ENCODE assay signal across 17 mouse cellular contexts in genomic region chr13:54680184-54680853, GRCm38 (mm10). TPM values are rescaled to one million over a fixed set of nuclear protein-coding genes. Genes with fewer than 3 reads are reported as not detected.
DNase-seq lines count a peak whose midpoint lies in the region; ATAC-seq and TF ChIP-seq lines count a peak whose summit lies in the region.
"Had no signal": no experiment of that assay in that cellular context is flagged by ENCODE, and none has a peak within 500 bp of the region (broad histone marks: within the 10 kb centered on the region; RNA-seq: fewer than 3 reads in every experiment).

No protein-coding gene starts in this region.

- intact Hi-C loops in heart, adult 2 months (cut with DNase I): no loop called here

- no peak for TF ChIP-seq POLR2A in heart, adult 2 months (IDR thresholded peaks at IDR 0.05; ENCODE audit: insufficient read depth, low read depth, low read length)

- peak overlapping the region; percentile 52; the same call in 1 of the 2 replicates for H3K27ac ChIP-seq in heart, embryonic 10.5 days
- no peak overlapping the region for H3K27ac ChIP-seq in heart, adult 2 months
- peak overlapping the region; percentile 91 for H3K27ac ChIP-seq in liver, embryonic 16.5 days (ENCODE audit: low read length)
- H3K27ac ChIP-seq in midbrain, embryonic 13.5 days: no peak overlapping the region
- no peak overlapping the region for H3K27ac ChIP-seq in hindbrain, embryonic 12.5 days
- H3K27ac ChIP-seq: hindbrain, embryonic 13.5 days; neural tube, embryonic 12.5 days had no signal

- TF ChIP-seq EP300 in heart, adult 2 months (IDR thresholded peaks at IDR 0.05; ENCODE audit: insufficient read depth, low read depth, low read length): no peak

- peaks cover 65% of the 10 kb centered on the region for H3K36me3 ChIP-seq in heart, embryonic 10.5 days
- H3K36me3 ChIP-seq in heart, adult 2 months (ENCODE audit: control insufficient read depth, insufficient read depth, low read length): no peaks in the 10 kb centered on the region
- H3K36me3 ChIP-seq in E14TG2a.4 (ENCODE audit: insufficient read depth, low read length): peaks cover 76% of the 10 kb centered on the region
- peaks cover 35% of the 10 kb centered on the region for H3K36me3 ChIP-seq in liver, embryonic 16.5 days (ENCODE audit: control insufficient read depth, insufficient read depth)
- peaks cover 58% of the 10 kb centered on the region for H3K36me3 ChIP-seq in midbrain, embryonic 13.5 days
- peaks cover 64% of the 10 kb centered on the region for H3K36me3 ChIP-seq in hindbrain, embryonic 12.5 days

- H3K4me1 ChIP-seq in heart, embryonic 10.5 days: peaks cover 28% of the 10 kb centered on the region
- H3K4me1 ChIP-seq in heart, adult 2 months (ENCODE audit: control insufficient read depth, insufficient read depth, low read length): peaks cover 6% of the 10 kb centered on the region
- peaks cover 78% of the 10 kb centered on the region for H3K4me1 ChIP-seq in E14TG2a.4 (replicated peaks; ENCODE audit: low read depth, low read length)
- peaks cover 36% of the 10 kb centered on the region for H3K4me1 ChIP-seq in liver, embryonic 16.5 days (ENCODE audit: control insufficient read depth, low read depth, low read length)
- H3K4me1 ChIP-seq in midbrain, embryonic 13.5 days (replicated peaks): peaks cover 16% of the 10 kb centered on the region
- peaks cover 19% of the 10 kb centered on the region for H3K4me1 ChIP-seq in hindbrain, embryonic 12.5 days

- H3K79me2 ChIP-seq in heart, adult 2 months (replicated peaks; ENCODE audit: control insufficient read depth, insufficient read depth, low read length): no peaks in the 10 kb centered on the region

- DNase-seq in heart, embryonic 10.5 days (ENCODE audit: low spot score): peak; percentile 89
- DNase-seq in heart, adult 2 months: no peak
- no peak for DNase-seq in cerebellum, postnatal 4 days (ENCODE audit: low spot score in 2 of 2)
- DNase-seq: adrenal gland, postnatal 36 days; cerebellum, adult 9-11 months; heart, adult 18-20 months had no signal

- H3K9me3 ChIP-seq in heart, embryonic 10.5 days: no peaks in the 10 kb centered on the region
- H3K9me3 ChIP-seq in E14TG2a.4 (ENCODE audit: low read length): no peaks in the 10 kb centered on the region
- H3K9me3 ChIP-seq in liver, embryonic 16.5 days (replicated peaks; ENCODE audit: control insufficient read depth, low read length): no peaks in the 10 kb centered on the region
- H3K9me3 ChIP-seq in midbrain, embryonic 13.5 days: no peaks in the 10 kb centered on the region
- no peaks in the 10 kb centered on the region for H3K9me3 ChIP-seq in hindbrain, embryonic 12.5 days (replicated peaks)
- H3K9me3 ChIP-seq: G1E; hindbrain, embryonic 13.5 days; neural tube, embryonic 12.5 days had no signal

- ATAC-seq in common myeloid progenitor, adult 5-6 weeks (replicated peaks; ENCODE audit: low read depth, poor library complexity, severe bottlenecking): 0 out of 2 replicates have a peak, but pooled peaks have one; percentile 26
- ATAC-seq in liver, embryonic 16.5 days (ENCODE audit: low read depth): peak; percentile 97
- ATAC-seq in midbrain, embryonic 13.5 days: no peak
- no peak for ATAC-seq in hindbrain, embryonic 12.5 days (ENCODE audit: low FRiP score)

- H3K9ac ChIP-seq in heart, adult 2 months (ENCODE audit: low read depth, low read length): no peak overlapping the region
- peak overlapping the region; percentile 61 for H3K9ac ChIP-seq in liver, embryonic 16.5 days (ENCODE audit: low read depth, low read length)
- no peak overlapping the region for H3K9ac ChIP-seq in midbrain, embryonic 13.5 days (replicated peaks)
- no peak overlapping the region for H3K9ac ChIP-seq in hindbrain, embryonic 12.5 days
- H3K9ac ChIP-seq: hindbrain, embryonic 13.5 days; neural tube, embryonic 12.5 days had no signal

- no peak for TF ChIP-seq CTCF in heart, adult 2 months (IDR thresholded peaks at IDR 0.05)
- no peak for TF ChIP-seq CTCF in E14TG2a.4 (conservative IDR thresholded peaks at IDR 0.05; ENCODE audit: low read length)

- H3K4me3 ChIP-seq in heart, embryonic 10.5 days: 0 out of 2 replicates have a peak overlapping the region, but pooled peaks have one; percentile 9
- no peak overlapping the region for H3K4me3 ChIP-seq in heart, adult 2 months
- H3K4me3 ChIP-seq in E14TG2a.4 (replicated peaks; ENCODE audit: low read length): peak overlapping the region; percentile 46; the same call in 1 of the 2 replicates
- H3K4me3 ChIP-seq in liver, embryonic 16.5 days (ENCODE audit: low read depth, low read length): peak overlapping the region; percentile 50
- no peak overlapping the region for H3K4me3 ChIP-seq in midbrain, embryonic 13.5 days (replicated peaks)
- H3K4me3 ChIP-seq in hindbrain, embryonic 12.5 days: no peak overlapping the region
- H3K4me3 ChIP-seq: hindbrain, embryonic 13.5 days; neural tube, embryonic 12.5 days had no signal

- no peaks in the 10 kb centered on the region for H3K27me3 ChIP-seq in heart, embryonic 10.5 days (ENCODE audit: insufficient read depth, poor library complexity, severe bottlenecking)
- no peaks in the 10 kb centered on the region for H3K27me3 ChIP-seq in heart, adult 2 months (ENCODE audit: control insufficient read depth, insufficient read depth, low read length)
- H3K27me3 ChIP-seq in E14TG2a.4 (ENCODE audit: insufficient read depth, low read length): no peaks in the 10 kb centered on the region
- no peaks in the 10 kb centered on the region for H3K27me3 ChIP-seq in liver, embryonic 16.5 days (ENCODE audit: control insufficient read depth, insufficient read depth, low read depth, low read length)
- H3K27me3 ChIP-seq in midbrain, embryonic 13.5 days: no peaks in the 10 kb centered on the region
- no peaks in the 10 kb centered on the region for H3K27me3 ChIP-seq in hindbrain, embryonic 12.5 days
- H3K27me3 ChIP-seq: hindbrain, embryonic 13.5 days; neural tube, embryonic 12.5 days had no signal

- peak overlapping the region; percentile 62 for H3K4me2 ChIP-seq in liver, embryonic 16.5 days (ENCODE audit: low read depth, low read length)
- no peak overlapping the region for H3K4me2 ChIP-seq in midbrain, embryonic 13.5 days (replicated peaks)
- no peak overlapping the region for H3K4me2 ChIP-seq in hindbrain, embryonic 12.5 days (replicated peaks)
- H3K4me2 ChIP-seq: hindbrain, embryonic 13.5 days; midbrain, embryonic 11.5 days; neural tube, embryonic 12.5 days had no signal

- WGBS in heart, embryonic 10.5 days: 71% methylated on average over 17 of the region's 17 CpGs
- 78% methylated on average over 17 of the region's 17 CpGs for WGBS in heart, adult 2 months
- WGBS in liver, embryonic 16.5 days (ENCODE audit: insufficient replicate concordance): 58% methylated on average over 17 of the region's 17 CpGs
- 83% methylated on average over 17 of the region's 17 CpGs for WGBS in midbrain, embryonic 13.5 days
- 80% methylated on average over 17 of the region's 17 CpGs for whole genome bisulfite sequencing in hindbrain, embryonic 12.5 days

RNA-seq across cellular contexts. Expression of gene Rnf44, which starts 13.4 kb away (rescaled TPM):
- 68.1 and 96.1 TPM in 2 replicates for polyA plus RNA-seq in heart, embryonic 10.5 days (2016; fragmentation: Nextera tagmentation; extraction: Ambion mirVana)
- 10 to 100 TPM; 51.6 to 54.6 TPM for total RNA-seq in heart, adult 2 months (2021)
- 69.2 and 94.5 TPM in 2 replicates for polyA plus RNA-seq in heart, adult 2 months (2012; rRNA removed)
- 25.4 and 27.6 TPM in 2 replicates for total RNA-seq in common myeloid progenitor, adult 5-6 weeks (2017)
- 24.6 and 27.8 TPM in 2 replicates for polyA plus RNA-seq in liver, embryonic 16.5 days (2015; fragmentation: Nextera tagmentation; extraction: Ambion mirVana)
- polyA plus RNA-seq in midbrain, embryonic 13.5 days (2015; fragmentation: Nextera tagmentation; extraction: Ambion mirVana): 93.7 and 109 TPM in 2 replicates
- polyA plus RNA-seq in hindbrain, embryonic 12.5 days (2016; fragmentation: Nextera tagmentation; extraction: Ambion mirVana): 95.6 and 98.0 TPM in 2 replicates

RNA-seq across cellular contexts. Expression of gene Cdhr2, which starts 20.9 kb away (rescaled TPM):
- 0.06 and 1.2 TPM in 2 replicates for polyA plus RNA-seq in heart, embryonic 10.5 days (2016; fragmentation: Nextera tagmentation; extraction: Ambion mirVana)
- total RNA-seq in heart, adult 2 months (2021): not detected
- 0.04 TPM in 1 of 2 replicates, not detected in the other for polyA plus RNA-seq in heart, adult 2 months (2012; rRNA removed)
- total RNA-seq in common myeloid progenitor, adult 5-6 weeks (2017): not detected in 2 replicates
- polyA plus RNA-seq in liver, embryonic 16.5 days (2015; fragmentation: Nextera tagmentation; extraction: Ambion mirVana): 23.4 and 26.1 TPM in 2 replicates
- 0.15 TPM in 2 replicates for polyA plus RNA-seq in midbrain, embryonic 13.5 days (2015; fragmentation: Nextera tagmentation; extraction: Ambion mirVana)
- not detected in 2 replicates for polyA plus RNA-seq in hindbrain, embryonic 12.5 days (2016; fragmentation: Nextera tagmentation; extraction: Ambion mirVana)
- total RNA-seq: adrenal gland, postnatal 36 days; G1E; heart, adult 18-20 months had no signal
- polyA plus RNA-seq: embryonic facial prominence, embryonic 11.5 days; G1E; lung, embryonic 16.5 days; midbrain, embryonic 11.5 days had no signal

RNA-seq across cellular contexts. Expression of gene Faf2, which starts 58.7 kb away (rescaled TPM):
- 58.7 and 68.8 TPM in 2 replicates for polyA plus RNA-seq in heart, embryonic 10.5 days (2016; fragmentation: Nextera tagmentation; extraction: Ambion mirVana)
- 10 to 100 TPM; 20.4 to 21.4 TPM for total RNA-seq in heart, adult 2 months (2021)
- 9.2 and 17.2 TPM in 2 replicates for polyA plus RNA-seq in heart, adult 2 months (2012; rRNA removed)
- total RNA-seq in common myeloid progenitor, adult 5-6 weeks (2017): 35.5 and 63.5 TPM in 2 replicates
- 28.9 and 29.9 TPM in 2 replicates for polyA plus RNA-seq in liver, embryonic 16.5 days (2015; fragmentation: Nextera tagmentation; extraction: Ambion mirVana)
- 74.9 and 79.7 TPM in 2 replicates for polyA plus RNA-seq in midbrain, embryonic 13.5 days (2015; fragmentation: Nextera tagmentation; extraction: Ambion mirVana)
- 84.2 and 89.7 TPM in 2 replicates for polyA plus RNA-seq in hindbrain, embryonic 12.5 days (2016; fragmentation: Nextera tagmentation; extraction: Ambion mirVana)

Comparison
In these comparisons a context has a peak if more than half of its experiments do, and no peak if none do; other contexts are left out.
1. H3K27ac ChIP-seq: peak in heart, embryonic 10.5 days (single experiment) and liver, embryonic 16.5 days (single experiment); none in heart, adult 2 months (single experiment), midbrain, embryonic 13.5 days (single experiment) and hindbrain, embryonic 12.5 days (single experiment).
2. H3K4me3 ChIP-seq: peak in heart, embryonic 10.5 days (single experiment), E14TG2a.4 (single experiment) and liver, embryonic 16.5 days (single experiment); none in heart, adult 2 months (single experiment), midbrain, embryonic 13.5 days (single experiment) and hindbrain, embryonic 12.5 days (single experiment).
3. ATAC-seq: peak in common myeloid progenitor, adult 5-6 weeks (single experiment) and liver, embryonic 16.5 days (single experiment); none in midbrain, embryonic 13.5 days (single experiment) and hindbrain, embryonic 12.5 days (single experiment).
4. RNA of gene Cdhr2, which starts 20.9 kb away (polyA plus RNA-seq): 23.4 to 26.1 TPM in liver, embryonic 16.5 days; 0.06 to 1.2 TPM in heart, embryonic 10.5 days, 0.15 TPM in midbrain, embryonic 13.5 days, 0.04 TPM in heart, adult 2 months and not detected in hindbrain, embryonic 12.5 days; every median in the first group is over 10 times any median in the second.